Mouse (Mus musculus): ENCODE data around the gene Serpina3j.

GRCm38 (mm10) chr12:104345707-104346106, 31.4 kb downstream of the Serpina3j start:
- TF ChIP-seq HCFC1 (IDR thresholded peaks at IDR 0.05; ENCODE audit: borderline replicate concordance, insufficient read depth, low read length), result no peak
- TF ChIP-seq ZC3H11A (IDR thresholded peaks at IDR 0.05; ENCODE audit: borderline replicate concordance, low read depth, low read length), result no peak
- no peak for TF ChIP-seq CHD2 (IDR thresholded peaks at IDR 0.05; ENCODE audit: low read depth, low read length)
- TF ChIP-seq MAFK (IDR thresholded peaks at IDR 0.05; ENCODE audit: insufficient read depth, low read depth, low read length), result no peak
